Mouse (Mus musculus) gastrocnemius, postnatal 25 days (tissue): ENCODE results near the gene Gm5475. TPM values are rescaled to one million over a fixed set of nuclear protein-coding genes. Genes with fewer than 3 reads are reported as not detected.

Experiments used
- DNase-seq: peaks from one replicate; pipeline ENCODE4 v3.0.0; 2022
- total RNA-seq, 2 experiments: library from RNA; stranded (reverse); gene quantifications; 1 replicate in 1 of 2; 2 replicates in 1 of 2; pipeline ENCODE4 v1.2.3; 2021

Gm5475 gene
- total RNA-seq, 2 experiments from 2014 or later, result not detected

DNA sequence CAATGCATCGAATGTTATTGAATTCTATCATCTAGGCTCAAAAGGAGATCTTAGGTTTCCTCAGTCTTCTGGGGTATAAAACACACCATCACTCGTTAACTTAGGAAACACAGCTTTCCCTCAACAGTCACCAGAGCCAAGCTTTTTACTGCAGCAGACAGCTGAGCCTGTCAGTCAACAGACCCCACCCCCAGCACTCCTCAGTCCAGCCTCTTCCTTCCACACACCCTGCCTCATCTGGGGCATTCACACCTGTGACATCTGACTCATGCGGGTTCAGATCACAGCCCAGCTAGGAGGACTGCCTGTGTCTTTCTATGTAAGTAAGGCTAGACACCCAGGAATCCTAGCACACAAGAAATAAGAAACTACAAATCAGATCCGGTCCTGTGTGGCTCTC lies 7.9 kb upstream of the Gm5475 start:
- DNase-seq, result peak; percentile 64

DNA sequence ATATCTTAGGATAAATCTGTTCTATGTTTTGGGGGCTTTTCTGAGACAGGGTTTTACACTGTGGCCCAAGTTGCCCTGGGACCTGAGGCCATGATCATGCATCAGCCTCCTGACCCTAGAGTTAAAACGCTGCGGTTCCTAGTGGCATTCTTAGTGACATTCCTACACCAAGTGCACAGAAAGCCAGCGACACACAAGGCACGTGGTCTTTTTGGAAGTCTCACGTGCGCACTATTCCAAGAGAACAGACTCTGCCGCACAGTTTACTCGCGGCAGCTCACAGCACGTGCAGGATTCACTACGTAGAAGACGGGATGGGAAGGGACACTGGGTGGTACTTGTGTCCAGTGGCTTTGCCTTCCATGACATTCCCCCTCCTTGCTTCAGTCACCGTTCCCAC lies 7.0 kb upstream of the Gm5475 start:
- DNase-seq, result no peak

DNA sequence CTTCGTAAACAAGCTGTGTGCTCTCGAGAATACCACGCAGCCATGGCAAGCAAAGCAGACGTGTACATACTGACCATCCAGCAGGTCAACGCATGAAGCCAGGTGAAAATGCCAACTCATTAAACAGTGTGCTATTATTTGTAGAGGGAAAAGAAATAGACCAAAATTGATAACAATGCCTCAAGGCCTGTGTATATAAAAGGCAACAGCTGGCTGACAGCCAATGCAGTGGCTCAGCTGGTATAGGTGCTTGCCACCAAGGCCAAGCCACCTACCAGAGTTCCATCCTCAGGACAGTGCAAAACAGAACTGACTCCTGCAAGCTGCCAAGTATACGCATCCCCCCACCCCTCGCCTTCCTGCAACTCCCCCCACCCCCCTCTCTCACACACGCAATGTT lies 6.3 kb upstream of the Gm5475 start:
- DNase-seq, result no peak

DNA sequence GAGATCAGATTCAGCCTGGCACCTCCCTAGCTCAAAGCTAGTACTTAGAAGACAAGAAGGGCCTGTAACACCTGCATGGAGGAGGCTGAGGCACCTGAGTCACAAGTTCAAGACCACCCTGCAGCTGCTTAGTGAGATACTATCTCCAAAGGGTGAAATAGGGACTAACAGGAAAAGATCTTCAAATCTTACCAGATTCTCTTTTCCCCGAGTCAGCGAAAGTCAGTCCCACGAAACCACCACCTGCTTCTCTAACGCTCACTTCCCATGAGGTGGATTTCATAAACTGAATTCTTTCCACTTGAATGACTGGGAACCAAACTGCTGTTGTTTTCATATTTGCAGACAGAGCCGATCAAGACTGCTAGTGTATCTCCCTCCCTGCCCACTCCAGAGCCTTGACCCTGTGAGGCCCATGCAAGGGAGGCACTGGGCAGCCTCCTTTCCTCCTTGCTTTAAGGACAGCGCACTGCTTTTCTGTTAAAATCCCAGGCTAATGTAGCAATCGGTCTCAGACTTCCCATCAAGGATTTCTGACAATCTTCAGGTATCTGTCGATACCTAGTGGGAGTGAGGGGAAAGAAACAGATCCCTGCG lies 4.0 kb upstream of the Gm5475 start:
- no peak for DNase-seq

DNA sequence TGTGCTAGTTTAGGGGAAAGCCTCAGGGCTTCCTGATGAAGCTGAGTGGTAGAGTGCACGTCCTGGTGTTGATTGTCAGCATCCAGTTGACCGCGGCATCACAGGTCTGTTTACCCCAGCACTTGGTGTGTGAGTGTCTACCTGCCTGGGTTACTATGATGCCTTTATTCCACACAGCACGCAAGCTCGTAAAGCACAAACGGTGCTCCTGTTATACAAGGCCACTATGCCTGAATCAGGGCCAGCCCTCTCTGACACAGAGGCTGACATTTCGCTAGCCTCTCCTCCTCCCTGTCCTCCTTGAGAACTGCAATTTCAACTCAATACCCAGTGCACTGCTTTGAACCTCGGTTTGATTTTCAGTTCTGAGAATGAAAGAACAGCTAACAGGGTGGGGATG lies 2.6 kb upstream of the Gm5475 start:
- DNase-seq, result peak; percentile 21

- DNase-seq, result no peak
These were observed 1.8 kb upstream of the Gm5475 start for GRCm38 (mm10) chr15:100419901-100420745.

GRCm38 (mm10) chr15:100421059-100421757 lies 739 bp upstream of the Gm5475 start:
- DNase-seq, result no peak

DNA sequence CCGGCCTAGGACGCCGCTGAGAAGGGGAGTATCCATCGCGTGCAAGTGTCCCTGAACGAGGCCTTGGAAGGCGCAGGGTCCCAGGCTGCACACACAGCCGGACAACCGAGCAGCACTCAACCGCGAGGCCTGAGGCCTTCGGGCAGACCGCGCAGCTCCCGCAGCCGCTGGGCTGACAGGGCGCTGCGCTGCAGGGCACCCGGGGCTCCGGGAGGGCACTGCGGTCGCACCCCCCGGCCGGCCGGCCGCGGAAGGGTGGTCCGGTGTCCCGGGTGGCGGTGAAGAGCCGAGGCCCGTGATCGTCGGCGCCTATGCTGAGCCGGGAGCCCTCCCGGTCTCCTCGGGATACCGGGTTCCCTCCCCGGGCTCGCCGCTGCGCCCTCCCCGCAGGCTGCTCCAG lies 529 bp downstream of the Gm5475 start:
- DNase-seq, result no peak

DNA sequence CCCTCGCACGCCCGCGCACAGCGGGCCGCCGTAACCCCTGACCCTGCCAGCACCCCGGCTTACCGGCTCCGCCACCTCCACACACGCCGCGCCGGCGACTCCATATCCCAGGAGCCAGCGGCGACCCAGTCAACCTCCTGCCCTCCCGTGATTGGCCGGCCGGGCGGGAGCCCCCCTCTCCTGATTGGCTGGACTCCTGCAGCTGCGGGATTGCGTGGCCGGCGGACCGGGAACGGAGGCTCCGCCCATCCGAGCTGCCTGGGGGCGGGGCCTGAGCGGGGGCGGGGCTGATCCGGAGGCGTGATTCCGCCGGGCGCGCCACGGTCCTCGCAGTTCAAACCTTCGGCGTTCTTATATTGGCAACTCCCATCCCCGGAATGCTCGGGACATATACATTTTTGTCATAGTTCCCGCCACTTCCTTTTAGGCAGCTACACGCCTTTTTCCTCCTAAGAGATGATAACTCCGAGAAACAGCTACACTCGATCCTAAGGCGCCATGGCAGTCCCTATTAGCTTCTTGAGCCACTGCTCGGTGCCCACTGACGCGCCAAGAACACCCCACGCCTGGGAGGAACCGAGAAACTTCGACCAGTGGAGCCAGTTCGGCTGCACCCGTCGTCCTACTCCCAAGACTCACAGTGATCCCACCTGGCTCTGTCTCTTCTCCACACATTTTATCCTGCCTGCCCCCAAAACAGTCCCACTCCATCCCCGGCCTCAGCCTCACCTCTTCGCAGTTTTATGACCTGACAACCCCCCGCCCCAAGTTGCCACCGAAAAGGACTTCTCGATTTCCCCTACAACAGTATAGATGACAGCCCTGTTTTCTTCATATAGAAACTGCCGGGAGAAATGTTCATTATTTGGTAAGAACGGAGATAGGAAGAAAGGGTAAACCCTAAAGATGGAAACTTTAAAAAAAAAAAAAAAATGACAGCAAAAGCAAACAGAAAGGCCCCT lies 1.2 kb downstream of the Gm5475 start:
- peak; percentile 97 for DNase-seq

DNA sequence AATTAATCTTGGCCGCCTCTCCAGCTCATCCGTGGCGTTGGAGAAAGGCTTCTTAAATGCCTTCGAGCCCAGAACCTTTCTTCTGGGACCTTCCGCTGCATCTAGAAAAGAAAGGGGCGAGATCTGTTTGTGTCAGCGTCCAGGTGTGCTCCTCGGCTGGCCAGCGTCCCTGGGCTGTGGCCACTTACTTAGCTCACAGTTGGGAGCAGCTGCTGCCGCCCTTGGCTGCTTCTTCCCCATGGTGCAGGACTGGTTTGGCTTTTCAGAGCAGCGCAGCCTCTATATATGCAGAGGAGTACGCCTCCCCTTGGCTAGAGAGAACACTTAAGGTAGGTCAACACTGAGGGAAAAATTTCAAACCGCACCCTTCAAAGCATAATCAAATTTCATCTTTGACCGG lies 2.0 kb downstream of the Gm5475 start:
- peak; percentile 35 for DNase-seq

DNA sequence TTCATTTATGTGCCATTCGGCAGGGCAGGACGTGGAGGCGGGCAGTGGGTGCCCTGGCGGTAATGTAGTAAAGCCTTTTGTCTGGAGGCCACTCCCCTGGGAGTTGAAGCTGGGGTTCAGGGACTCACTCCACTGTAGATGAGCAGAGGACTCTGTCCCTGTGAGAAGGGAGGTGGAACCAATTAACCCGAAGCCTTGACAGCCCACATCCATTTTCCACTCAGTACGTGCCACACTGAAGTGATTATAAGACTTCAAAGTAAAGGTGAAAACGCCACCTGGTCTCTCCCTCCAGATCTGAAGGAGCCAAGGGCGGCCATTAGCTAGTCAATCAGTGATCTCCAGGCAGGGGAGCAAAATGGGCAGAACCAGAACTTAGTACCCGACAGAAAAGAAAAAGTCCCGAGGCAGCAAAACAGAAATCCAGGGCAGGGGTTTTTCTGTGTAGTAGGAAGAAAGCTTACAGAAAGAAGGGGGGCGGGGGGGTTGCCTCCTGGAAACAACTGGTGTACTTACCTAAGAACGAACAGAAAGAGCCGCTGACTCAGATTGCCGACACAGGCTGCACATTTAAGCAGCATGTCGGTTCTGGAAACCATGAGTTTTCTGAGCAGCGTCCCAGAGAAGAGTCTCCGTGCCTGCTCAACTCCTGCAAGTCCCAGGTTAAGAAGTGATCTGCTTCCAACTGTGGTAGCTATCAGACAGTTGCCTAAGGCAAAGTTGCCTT lies 2.6 kb downstream of the Gm5475 start, which contains the start of gene Slc11a2:
Gene Slc11a2 (minus strand): TSS at position 677 of the 727 bp plus-strand sequence.
- no peak for DNase-seq

DNA sequence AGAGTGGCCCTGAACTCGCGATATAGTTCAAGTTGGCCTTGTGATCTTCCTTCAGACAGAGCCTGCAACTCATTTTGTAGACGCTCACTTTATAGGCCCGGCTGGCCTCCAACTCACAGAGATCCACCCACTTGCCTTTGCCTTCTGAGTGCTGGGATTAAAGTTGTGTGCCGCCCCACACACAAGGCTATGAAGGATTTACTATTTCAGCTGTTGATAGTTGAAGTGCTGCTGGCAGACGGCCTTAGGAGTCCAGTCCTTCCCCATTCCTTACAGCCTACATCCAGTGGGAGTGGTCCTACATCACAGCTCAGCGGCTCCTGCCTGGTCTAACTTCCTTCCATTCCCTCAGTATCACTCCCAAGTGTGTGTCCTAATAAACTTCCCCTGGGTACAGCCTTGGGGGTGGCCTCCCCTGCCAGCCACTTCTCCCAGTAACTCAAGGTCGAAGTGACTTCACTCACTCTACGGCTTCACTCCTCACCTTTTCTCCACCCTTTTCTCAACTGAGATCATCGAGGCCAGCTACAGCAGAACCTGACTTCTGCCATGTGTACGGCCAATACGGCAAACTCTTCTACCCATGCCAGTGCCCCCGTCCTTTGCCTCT lies 6.5 kb downstream of the Gm5475 start:
- DNase-seq, result no peak

- DNase-seq, result no peak
These were observed 8.1 kb downstream of the Gm5475 start for GRCm38 (mm10) chr15:100429959-100430565.

- DNase-seq, result no peak
These were observed 11.3 kb downstream of the Gm5475 start for GRCm38 (mm10) chr15:100433234-100433633.

GRCm38 (mm10) chr15:100436112-100436511 lies 14.2 kb downstream of the Gm5475 start:
- no peak for DNase-seq

- no peak for DNase-seq
These were observed 14.6 kb downstream of the Gm5475 start for GRCm38 (mm10) chr15:100436518-100436917.

DNA sequence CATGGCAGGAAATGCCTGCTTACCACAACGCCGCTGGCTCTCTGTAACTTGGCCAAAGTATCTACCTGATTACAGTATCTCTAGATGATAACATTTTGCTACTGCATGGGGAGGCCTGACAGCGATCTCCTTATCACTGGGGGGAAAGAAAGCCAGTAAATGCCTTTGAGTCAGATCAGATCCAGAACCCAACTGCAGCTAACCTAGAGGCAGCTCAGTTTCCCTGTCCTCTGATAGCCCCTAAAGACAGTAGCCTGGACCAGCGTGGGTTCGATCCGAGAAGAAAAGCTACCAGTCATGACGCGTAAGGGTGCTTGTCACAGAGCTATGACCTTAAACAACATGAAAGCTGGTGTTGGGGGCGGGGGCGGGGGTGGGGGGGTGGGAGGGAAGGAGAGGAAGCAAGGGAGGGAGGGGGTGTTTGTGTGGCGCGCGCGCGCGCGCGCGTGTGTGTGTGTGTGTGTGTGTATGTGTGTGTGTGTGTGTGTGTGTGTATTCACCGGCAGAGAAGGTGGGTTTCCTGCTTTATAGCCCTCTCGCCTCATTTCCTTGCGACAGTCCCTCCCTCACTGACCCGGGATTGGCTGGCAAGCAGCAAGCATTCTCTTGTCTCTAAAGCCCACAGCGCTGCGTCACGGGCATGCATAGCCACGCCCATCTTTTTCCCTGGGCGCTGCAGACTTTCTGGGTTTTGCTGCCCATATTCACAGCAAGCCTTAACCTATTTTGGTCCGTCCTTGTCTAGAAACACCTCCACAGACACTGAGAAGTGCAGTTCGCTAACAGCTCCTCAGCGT lies 21.4 kb downstream of the Gm5475 start:
- DNase-seq, result peak; percentile 83

DNA sequence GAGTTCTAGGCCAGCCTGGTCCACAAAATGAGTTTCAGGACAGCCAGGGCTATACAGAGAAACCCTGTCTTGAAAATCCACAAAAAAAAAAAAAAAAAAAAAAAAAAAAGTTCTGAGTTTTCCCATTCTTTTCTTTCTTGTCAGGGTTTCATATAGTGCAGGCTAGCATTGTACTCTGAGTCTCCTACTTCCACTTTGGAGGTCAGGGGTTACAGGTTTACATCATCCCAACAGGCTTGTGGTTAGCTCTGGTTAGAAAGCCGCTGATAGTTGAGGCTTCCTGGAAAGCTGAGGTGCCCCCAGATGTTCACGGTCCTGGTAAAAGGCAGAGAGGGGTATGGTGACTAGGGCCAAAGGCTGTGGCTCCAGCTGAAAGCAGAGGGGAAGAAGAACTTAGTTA lies 24.9 kb downstream of the Gm5475 start:
- no peak for DNase-seq

DNA sequence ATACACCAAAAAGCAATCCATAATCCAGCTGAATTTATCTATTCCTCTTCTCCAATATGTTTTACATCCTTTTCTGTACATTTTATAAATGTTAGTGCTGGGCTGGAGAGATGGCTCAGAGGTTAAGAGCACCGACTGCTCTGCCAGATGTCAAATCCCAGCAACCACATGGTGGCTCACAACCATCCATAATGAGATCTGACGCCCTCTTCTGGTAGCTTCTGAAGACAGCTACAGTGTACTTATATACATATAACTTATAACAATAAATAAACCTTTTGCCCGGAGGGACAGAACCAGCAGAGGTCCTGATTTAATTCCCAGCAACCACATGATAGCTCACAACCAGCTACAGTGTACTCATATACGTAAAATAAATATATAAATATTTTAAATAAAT lies 26.6 kb downstream of the Gm5475 start:
- DNase-seq, result no peak
